In genomic region chr2:163597661-163598060, GRCm38 (mm10) we compare ENCODE assay signal across 8 mouse cellular contexts. TPM values are rescaled to one million over a fixed set of nuclear protein-coding genes. Genes with fewer than 3 reads are reported as not detected.
A peak's percentile ranks its signal among the peaks of the same experiment; 100 is the strongest.
DNase-seq lines count a peak whose midpoint lies in the region; ATAC-seq and TF ChIP-seq lines count a peak whose summit lies in the region.

No protein-coding gene starts in this region.

- WGBS in midbrain, postnatal 0 days, result 52% methylated on average over 4 of the region's 4 CpGs
- 57% methylated on average over 4 of the region's 4 CpGs for WGBS in midbrain, embryonic 13.5 days

- no peak overlapping the region for H3K4me2 ChIP-seq in midbrain, postnatal 0 days (ENCODE audit: low read depth, low read length, poor library complexity, severe bottlenecking)
- no peak overlapping the region for H3K4me2 ChIP-seq in midbrain, embryonic 13.5 days (replicated peaks)

- no peak for ATAC-seq in midbrain, postnatal 0 days (ENCODE audit: low FRiP score)
- ATAC-seq in midbrain, embryonic 13.5 days, result no peak
- ATAC-seq in frontal cortex, adult (ENCODE audit: low TSS enrichment), result no peak

- peak; percentile 75 for TF ChIP-seq CTCF in midbrain, postnatal 0 days (IDR thresholded peaks at IDR 0.05)

- H3K9ac ChIP-seq in midbrain, postnatal 0 days (replicated peaks; ENCODE audit: low read length, poor library complexity, severe bottlenecking), result no peak overlapping the region
- H3K9ac ChIP-seq in midbrain, embryonic 13.5 days (replicated peaks), result no peak overlapping the region

- H3K27ac ChIP-seq in midbrain, postnatal 0 days (ENCODE audit: low read depth, low read length), result no peak overlapping the region
- no peak overlapping the region for H3K27ac ChIP-seq in midbrain, embryonic 13.5 days

- no peaks in the 10 kb centered on the region for H3K27me3 ChIP-seq in midbrain, postnatal 0 days (ENCODE audit: insufficient read depth, low read length)
- no peaks in the 10 kb centered on the region for H3K27me3 ChIP-seq in midbrain, embryonic 13.5 days

- peaks cover 3% of the 10 kb centered on the region; the same call in 1 of the 2 replicates for H3K4me1 ChIP-seq in midbrain, postnatal 0 days (ENCODE audit: insufficient read depth, low read length)
- peaks cover 5% of the 10 kb centered on the region for H3K4me1 ChIP-seq in midbrain, embryonic 13.5 days (replicated peaks)

- H3K9me3 ChIP-seq in midbrain, postnatal 0 days (ENCODE audit: low read length), result no peaks in the 10 kb centered on the region
- no peaks in the 10 kb centered on the region for H3K9me3 ChIP-seq in midbrain, embryonic 13.5 days

- H3K4me3 ChIP-seq in midbrain, postnatal 0 days (ENCODE audit: low read depth, low read length), result no peak overlapping the region
- H3K4me3 ChIP-seq in midbrain, embryonic 13.5 days (replicated peaks), result no peak overlapping the region

- peak; percentile 14 for DNase-seq in embryo, embryonic 11 days
- no peak for DNase-seq in embryo, embryonic 9.5 days (ENCODE audit: extremely low spot score)
- DNase-seq in midbrain, postnatal 0 days (ENCODE audit: low spot score), result peak; percentile 59
- peak; percentile 59 to 69 for DNase-seq in adrenal gland, postnatal 36 days
- DNase-seq in layer of hippocampus, postnatal 14 days (ENCODE audit: low spot score in 2 of 2), result peak; percentile 24 to 63
- peak; percentile 34 to 50 for DNase-seq in right cerebral cortex, postnatal 36 days (ENCODE audit: low spot score in 2 of 2)

- no peaks in the 10 kb centered on the region for H3K36me3 ChIP-seq in midbrain, postnatal 0 days (ENCODE audit: insufficient read depth, low read length)
- H3K36me3 ChIP-seq in midbrain, embryonic 13.5 days, result no peaks in the 10 kb centered on the region

RNA-seq across cellular contexts. Expression of gene Ttpal, which starts 4.5 kb away (rescaled TPM):
- 76.2 and 91.9 TPM in 2 replicates for total RNA-seq in midbrain, postnatal 0 days (2014; rRNA removed)
- polyA plus RNA-seq in midbrain, postnatal 0 days (2015; fragmentation: Nextera tagmentation; extraction: Ambion mirVana), result 33.5 and 34.7 TPM in 2 replicates
- polyA plus RNA-seq in midbrain, embryonic 13.5 days (2015; fragmentation: Nextera tagmentation; extraction: Ambion mirVana), result 50.2 and 50.7 TPM in 2 replicates
- 10 to 100 TPM; 22.7 to 34.8 TPM for total RNA-seq in adrenal gland, postnatal 36 days (2021)
- 10 to 100 TPM; 53.1 to 57.6 TPM for total RNA-seq in layer of hippocampus, postnatal 14 days (2021)

RNA-seq across cellular contexts. Expression of gene Serinc3, which starts 47.3 kb away (rescaled TPM):
- total RNA-seq in midbrain, postnatal 0 days (2014; rRNA removed), result 96.1 and 101 TPM in 2 replicates
- 35.9 and 36.9 TPM in 2 replicates for polyA plus RNA-seq in midbrain, postnatal 0 days (2015; fragmentation: Nextera tagmentation; extraction: Ambion mirVana)
- polyA plus RNA-seq in midbrain, embryonic 13.5 days (2015; fragmentation: Nextera tagmentation; extraction: Ambion mirVana), result 30.5 and 31.7 TPM in 2 replicates
- total RNA-seq in adrenal gland, postnatal 36 days (2021), result 100 to 1,000 TPM; 565 to 629 TPM
- total RNA-seq in layer of hippocampus, postnatal 14 days (2021), result 100 to 1,000 TPM; 209 to 218 TPM
